Mouse (Mus musculus) olfactory bulb, adult 2 months (tissue): ENCODE results near the gene Gm49361.

Source experiments
- CTCF ChIP-seq: fragments of 200-500 bp; IDR thresholded peaks from 2 replicates; pipeline ENCODE4 v1.5.1; 2012; ENCODE audit warnings: low read depth, mild to moderate bottlenecking, low read length, moderate library complexity; ENCODE audit not compliant: insufficient read depth
- POLR2A ChIP-seq: fragments of 200-500 bp; IDR thresholded peaks from 2 replicates; pipeline ENCODE4 v1.6.1; 2012; ENCODE audit warnings: mild to moderate bottlenecking, low read depth, low read length, moderate library complexity; ENCODE audit not compliant: insufficient read depth

GRCm38 (mm10) chr14:57706760-57707099 is 39.2 kb downstream of the Gm49361 start:
- no peak for TF ChIP-seq CTCF
- no peak for TF ChIP-seq POLR2A
